Mouse (Mus musculus) liver, postnatal 0 days (tissue): ENCODE measurements at regions not wholly inside any gene's neighbourhood (a gene's known extent, or its start where the extent isn't known, plus 50 kb on each side); places are given as distances from the start of the nearest gene placed in this dataset.

ENCODE experiments used
- CTCF ChIP-seq: sonication (generic); IDR thresholded peaks from 2 replicates; pipeline ENCODE4 v1.5.1; 2016; ENCODE audit warnings: antibody characterized with exemption, low read depth
- EP300 ChIP-seq: IDR thresholded peaks from 2 replicates; pipeline ENCODE4 v1.6.1; 2016; ENCODE audit warnings: antibody characterized with exemption, low read depth, mild to moderate bottlenecking

GRCm38 (mm10) chr2:178728794-178729120, 298.4 kb downstream of the Cdh26 start:
- TF ChIP-seq CTCF (no peak), EP300 (no peak)
